In the genomic region with DNA sequence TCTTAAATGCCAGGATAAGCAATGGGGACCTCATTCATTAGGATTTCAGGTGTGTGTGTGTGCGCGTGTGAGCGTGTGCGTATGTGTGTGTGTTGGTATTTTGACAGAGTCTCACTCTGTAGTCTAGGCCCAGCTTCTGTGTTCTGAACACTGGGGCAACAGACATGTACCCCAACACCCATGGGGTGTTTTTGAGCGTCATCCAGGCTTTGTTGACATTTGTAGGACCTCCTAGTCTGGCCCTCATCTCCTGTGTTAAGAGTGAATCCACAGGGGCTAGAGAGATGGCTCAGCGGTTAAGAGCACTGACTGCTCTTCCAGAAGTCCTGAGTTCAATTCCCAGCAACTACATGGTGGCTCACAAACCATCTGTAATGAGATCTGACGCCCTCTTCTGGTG, we compare ENCODE assay signal across 1 mouse cellular context.
TF ChIP-seq lines count a peak whose summit lies in the region.

No protein-coding gene starts in this region.

TF ChIP-seq in myocyte, 11 proteins besides CTCF, POLR2A, EP300 and RAD21 (continued from another document):
- TF ChIP-seq USF1 (IDR thresholded peaks at IDR 0.05; ENCODE audit: low read depth) (no peak), SRF (IDR thresholded peaks at IDR 0.05; ENCODE audit: control insufficient read depth, insufficient read length, low read depth) (no peak), CEBPB (IDR thresholded peaks at IDR 0.05; ENCODE audit: insufficient read depth, poor library complexity, severe bottlenecking) (no peak)
